Mouse (Mus musculus): Measurements from ENCODE around the gene Clnk.

DNA sequence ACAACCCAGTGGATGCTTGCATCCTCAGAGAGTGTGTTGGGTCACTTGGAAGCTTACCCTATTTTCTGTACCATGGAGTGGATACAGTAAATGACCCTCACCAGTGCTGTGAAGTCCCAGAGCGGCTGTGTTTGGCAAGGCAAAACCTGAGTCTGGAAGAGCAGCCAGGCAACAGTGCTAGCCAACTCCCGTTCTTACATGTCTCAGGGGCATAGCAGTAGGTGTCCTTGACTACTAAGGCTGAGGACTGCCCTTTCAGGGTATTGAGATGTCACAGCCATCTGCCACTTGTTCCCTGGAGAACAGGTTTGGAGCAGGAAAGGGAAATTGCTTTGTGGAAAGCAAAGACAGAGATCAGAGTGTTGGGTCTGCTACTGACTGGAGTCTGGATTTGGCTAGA lies 85.5 kb downstream of the Clnk start:
- no peak for TF ChIP-seq CTCF (IDR thresholded peaks at IDR 0.05; ENCODE audit: borderline replicate concordance, control insufficient read depth, extremely low read depth, insufficient read depth, low read length, poor library complexity)
- TF ChIP-seq POLR2A (IDR thresholded peaks at IDR 0.05; ENCODE audit: control insufficient read depth, extremely low read depth, insufficient read depth, low read length, poor library complexity), result no peak
